Mouse (Mus musculus): ENCODE measurements around the gene Epb41l3. TPM values are rescaled to one million over a fixed set of nuclear protein-coding genes. Genes with fewer than 3 reads are reported as not detected.

Gene Epb41l3
- polyA plus RNA-seq, 1 experiment from 2014 or later = 16.6 TPM

- DNase-seq (ENCODE audit: low spot score) (no peak), ATAC-seq (ENCODE audit: low FRiP score, low TSS enrichment) (peak; percentile 28; the same call in 1 of the 2 replicates)
- peak overlapping the region; percentile 85 for H3K4me3 ChIP-seq (ENCODE audit: low read depth, low read length)
- no peaks in the 10 kb centered on the region for H3K27me3 ChIP-seq (ENCODE audit: control insufficient read depth, insufficient read depth, low read length)
- peak overlapping the region; percentile 96 for H3K4me2 ChIP-seq (replicated peaks; ENCODE audit: low read depth)
- H3K4me1 ChIP-seq (replicated peaks; ENCODE audit: control insufficient read depth, insufficient read depth) = no peaks in the 10 kb centered on the region
- H3K27ac ChIP-seq (replicated peaks) = no peak overlapping the region
- no peak overlapping the region for H3K9ac ChIP-seq (ENCODE audit: low read length)
- 11% methylated on average over 11 of the region's 11 CpGs for WGBS
- no peaks in the 10 kb centered on the region for H3K36me3 ChIP-seq (ENCODE audit: control insufficient read depth, insufficient read depth, low read length)
- TF ChIP-seq CTCF (IDR thresholded peaks at IDR 0.05; ENCODE audit: low read depth) (no peak), EP300 (optimal IDR thresholded peaks at IDR 0.05) (no peak)
- H3K9me3 ChIP-seq (ENCODE audit: control insufficient read depth, low read length) = no peaks in the 10 kb centered on the region
Measured at GRCm38 (mm10) chr17:69157809-69158185, 82.3 kb downstream of the Epb41l3 start.

GRCm38 (mm10) chr17:69158690-69159089 is 83.2 kb downstream of the Epb41l3 start:
- H3K9me3 ChIP-seq (ENCODE audit: control insufficient read depth, low read length) = no peaks in the 10 kb centered on the region
- TF ChIP-seq EP300 (optimal IDR thresholded peaks at IDR 0.05) (no peak), CTCF (IDR thresholded peaks at IDR 0.05; ENCODE audit: low read depth) (no peak)
- no peak overlapping the region for H3K4me3 ChIP-seq (ENCODE audit: low read depth, low read length)
- H3K27me3 ChIP-seq (ENCODE audit: control insufficient read depth, insufficient read depth, low read length) = no peaks in the 10 kb centered on the region
- H3K4me2 ChIP-seq (replicated peaks; ENCODE audit: low read depth) = no peak overlapping the region
- H3K4me1 ChIP-seq (replicated peaks; ENCODE audit: control insufficient read depth, insufficient read depth) = no peaks in the 10 kb centered on the region
- H3K9ac ChIP-seq (ENCODE audit: low read length) = no peak overlapping the region
- WGBS = 55% methylated on average over 5 of the region's 5 CpGs
- no peak for DNase-seq (ENCODE audit: low spot score)
- ATAC-seq (ENCODE audit: low FRiP score, low TSS enrichment) = no peak
- H3K27ac ChIP-seq (replicated peaks) = no peak overlapping the region
- no peaks in the 10 kb centered on the region for H3K36me3 ChIP-seq (ENCODE audit: control insufficient read depth, insufficient read depth, low read length)

DNA sequence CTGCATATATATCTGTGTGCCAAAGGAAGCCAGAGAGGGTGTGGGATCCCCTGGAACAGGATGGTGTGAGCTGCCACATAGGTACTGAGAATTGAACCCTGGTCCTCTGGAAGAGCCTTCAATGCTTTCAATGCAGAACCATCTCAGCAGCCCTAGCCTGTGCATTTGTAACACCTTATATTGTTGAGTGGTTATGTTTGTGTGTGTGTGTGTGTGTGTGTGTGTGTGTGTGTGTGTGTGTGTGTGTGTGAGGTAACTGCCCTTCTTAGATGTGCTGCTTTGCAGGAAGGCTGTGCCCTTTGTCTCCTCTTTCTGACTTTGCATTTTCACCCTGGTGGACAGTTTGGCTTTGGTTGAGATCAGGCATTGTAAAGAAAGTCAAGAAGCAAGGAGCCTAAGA is 87.2 kb downstream of the Epb41l3 start:
- TF ChIP-seq CTCF (IDR thresholded peaks at IDR 0.05; ENCODE audit: low read depth) (no peak), EP300 (optimal IDR thresholded peaks at IDR 0.05) (no peak)
- no peak overlapping the region for H3K27ac ChIP-seq (replicated peaks)
- H3K36me3 ChIP-seq (ENCODE audit: control insufficient read depth, insufficient read depth, low read length) = no peaks in the 10 kb centered on the region
- H3K4me1 ChIP-seq (replicated peaks; ENCODE audit: control insufficient read depth, insufficient read depth) = no peaks in the 10 kb centered on the region
- H3K9ac ChIP-seq (ENCODE audit: low read length) = no peak overlapping the region
- no peak overlapping the region for H3K4me2 ChIP-seq (replicated peaks; ENCODE audit: low read depth)
- ATAC-seq (ENCODE audit: low FRiP score, low TSS enrichment) = no peak
- no peak for DNase-seq (ENCODE audit: low spot score)
- H3K27me3 ChIP-seq (ENCODE audit: control insufficient read depth, insufficient read depth, low read length) = no peaks in the 10 kb centered on the region
- H3K4me3 ChIP-seq (ENCODE audit: low read depth, low read length) = no peak overlapping the region
- H3K9me3 ChIP-seq (ENCODE audit: control insufficient read depth, low read length) = no peaks in the 10 kb centered on the region

DNA sequence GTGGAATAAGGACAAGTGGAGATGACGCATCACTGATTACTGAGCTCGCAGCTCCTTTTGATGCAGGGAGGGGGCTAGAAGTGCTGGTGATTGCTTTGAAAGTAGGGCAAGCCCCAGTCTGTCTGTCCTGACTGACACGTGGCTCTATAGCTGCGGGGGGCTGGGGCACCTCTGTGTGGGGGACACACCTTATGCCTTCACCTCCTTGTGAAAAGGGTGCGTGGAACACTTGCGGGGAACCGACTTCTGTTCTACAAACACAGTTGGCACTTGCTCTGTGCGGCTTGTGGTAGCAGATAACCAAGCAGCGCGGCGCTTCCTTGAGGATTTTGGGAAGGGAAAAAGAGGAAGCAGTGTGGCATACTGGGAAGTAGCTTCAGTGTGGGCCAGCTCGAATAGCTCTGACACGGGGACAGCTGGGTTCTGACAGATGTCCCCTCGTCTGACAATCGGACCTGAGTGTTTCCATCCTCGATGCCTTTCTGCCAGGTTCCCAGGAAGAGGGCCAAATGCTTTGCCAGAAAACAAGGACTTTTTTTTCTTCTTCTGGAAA is 101.5 kb downstream of the Epb41l3 start:
- DNase-seq (ENCODE audit: low spot score) (no peak), ATAC-seq (ENCODE audit: low FRiP score, low TSS enrichment) (no peak)
- Histone ChIP-seq H3K27me3 (ENCODE audit: control insufficient read depth, insufficient read depth, low read length) (no peaks in the 10 kb centered on the region), H3K4me3 (ENCODE audit: low read depth, low read length) (no peak overlapping the region), H3K9ac (ENCODE audit: low read length) (no peak overlapping the region), H3K27ac (replicated peaks) (no peak overlapping the region), H3K4me2 (replicated peaks; ENCODE audit: low read depth) (no peak overlapping the region), H3K4me1 (replicated peaks; ENCODE audit: control insufficient read depth, insufficient read depth) (0 out of 2 replicates have a peak, but pooled peaks cover 2% of the 10 kb centered on the region), H3K36me3 (ENCODE audit: control insufficient read depth, insufficient read depth, low read length) (no peaks in the 10 kb centered on the region), H3K9me3 (ENCODE audit: control insufficient read depth, low read length) (no peaks in the 10 kb centered on the region)
- WGBS = 64% methylated on average over 16 of the region's 16 CpGs
- TF ChIP-seq EP300 (optimal IDR thresholded peaks at IDR 0.05) = no peak
- TF ChIP-seq CTCF (IDR thresholded peaks at IDR 0.05; ENCODE audit: low read depth) = no peak

DNA sequence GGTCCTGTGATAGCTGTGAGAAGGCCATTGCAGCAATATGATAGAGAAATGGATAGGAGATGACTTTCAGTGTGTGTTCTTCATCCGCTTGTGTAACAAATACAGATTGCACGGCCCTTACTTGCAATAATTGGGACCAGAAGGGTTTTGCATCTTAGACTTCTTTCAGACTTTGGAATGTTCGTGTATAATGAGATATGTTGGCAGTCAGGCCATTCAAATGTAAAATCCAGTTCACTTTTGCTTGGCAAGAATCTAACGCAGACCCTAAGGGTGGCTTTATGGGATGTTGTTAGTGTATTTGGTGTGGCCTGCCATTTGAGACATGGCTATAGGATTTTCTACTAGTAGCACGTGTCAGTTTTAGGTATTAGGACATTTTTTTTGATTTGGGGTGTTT is 102.5 kb downstream of the Epb41l3 start:
- Histone ChIP-seq H3K36me3 (ENCODE audit: control insufficient read depth, insufficient read depth, low read length) (no peaks in the 10 kb centered on the region), H3K9me3 (ENCODE audit: control insufficient read depth, low read length) (no peaks in the 10 kb centered on the region), H3K4me3 (ENCODE audit: low read depth, low read length) (no peak overlapping the region), H3K4me2 (replicated peaks; ENCODE audit: low read depth) (no peak overlapping the region), H3K27me3 (ENCODE audit: control insufficient read depth, insufficient read depth, low read length) (no peaks in the 10 kb centered on the region), H3K27ac (replicated peaks) (no peak overlapping the region), H3K4me1 (replicated peaks; ENCODE audit: control insufficient read depth, insufficient read depth) (0 out of 2 replicates have a peak, but pooled peaks cover 2% of the 10 kb centered on the region), H3K9ac (ENCODE audit: low read length) (no peak overlapping the region)
- no peak for TF ChIP-seq EP300 (optimal IDR thresholded peaks at IDR 0.05)
- no peak for TF ChIP-seq CTCF (IDR thresholded peaks at IDR 0.05; ENCODE audit: low read depth)
- DNase-seq (ENCODE audit: low spot score) (no peak), ATAC-seq (ENCODE audit: low FRiP score, low TSS enrichment) (no peak)
- WGBS = 81% methylated on average over 5 of the region's 5 CpGs

- Histone ChIP-seq H3K4me2 (replicated peaks; ENCODE audit: low read depth) (peak overlapping the region; percentile 17), H3K4me3 (ENCODE audit: low read depth, low read length) (no peak overlapping the region), H3K9me3 (ENCODE audit: control insufficient read depth, low read length) (no peaks in the 10 kb centered on the region), H3K27ac (replicated peaks) (no peak overlapping the region), H3K9ac (ENCODE audit: low read length) (no peak overlapping the region), H3K27me3 (ENCODE audit: control insufficient read depth, insufficient read depth, low read length) (no peaks in the 10 kb centered on the region), H3K36me3 (ENCODE audit: control insufficient read depth, insufficient read depth, low read length) (no peaks in the 10 kb centered on the region), H3K4me1 (replicated peaks; ENCODE audit: control insufficient read depth, insufficient read depth) (0 out of 2 replicates have a peak, but pooled peaks cover 2% of the 10 kb centered on the region)
- no peak for DNase-seq (ENCODE audit: low spot score)
- TF ChIP-seq EP300 (optimal IDR thresholded peaks at IDR 0.05) (no peak), CTCF (IDR thresholded peaks at IDR 0.05; ENCODE audit: low read depth) (no peak)
- WGBS = 31% methylated on average over 12 of the region's 12 CpGs
- ATAC-seq (ENCODE audit: low FRiP score, low TSS enrichment) = no peak
Measured at GRCm38 (mm10) chr17:69180905-69181559, 105.5 kb downstream of the Epb41l3 start.

Measured in stomach, postnatal 0 days (tissue).